Mouse (Mus musculus) c-Kit-negative CD71-positive TER-119-positive erythroid progenitor cells, embryonic 14.5 days (primary cell): Measurements from ENCODE around the gene Pten.
"Not testable (repeated sequence)": the region's sequence is repeated elsewhere in the genome, so short reads cannot be mapped to it uniquely, and the experiment has no call there.

ENCODE experiments used
- DNase-seq: peaks from one replicate; pipeline ENCODE4 v3.0.0-alpha.2; 2013; ENCODE audit warnings: low read depth, low spot score

Pten gene

GRCm38 (mm10) chr19:32807610-32808009, 50.3 kb downstream of the Pten start:
- DNase-seq: no peak

- DNase-seq: no peak
Observed at GRCm38 (mm10) chr19:32808690-32809089, 51.4 kb downstream of the Pten start.

DNA sequence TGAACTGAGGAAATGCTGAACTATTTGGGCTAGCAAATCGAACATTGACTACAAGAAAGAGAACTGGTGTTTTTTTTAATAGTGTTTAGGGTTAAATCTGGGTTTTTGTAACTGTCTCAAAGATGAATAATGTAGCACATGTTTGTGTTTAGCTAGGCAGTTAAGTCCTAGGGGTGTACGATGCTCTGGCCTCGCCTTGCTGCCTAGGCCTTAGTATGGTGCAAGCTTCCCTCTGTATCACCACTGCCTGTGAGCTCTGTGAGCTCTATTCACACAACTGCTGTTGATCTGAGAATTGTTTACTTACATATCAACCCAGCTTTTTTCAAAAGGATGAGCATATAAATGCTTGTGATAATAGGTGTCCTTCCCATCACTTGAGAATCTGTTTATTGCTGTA, 51.8 kb downstream of the Pten start:
- DNase-seq: no peak

DNA sequence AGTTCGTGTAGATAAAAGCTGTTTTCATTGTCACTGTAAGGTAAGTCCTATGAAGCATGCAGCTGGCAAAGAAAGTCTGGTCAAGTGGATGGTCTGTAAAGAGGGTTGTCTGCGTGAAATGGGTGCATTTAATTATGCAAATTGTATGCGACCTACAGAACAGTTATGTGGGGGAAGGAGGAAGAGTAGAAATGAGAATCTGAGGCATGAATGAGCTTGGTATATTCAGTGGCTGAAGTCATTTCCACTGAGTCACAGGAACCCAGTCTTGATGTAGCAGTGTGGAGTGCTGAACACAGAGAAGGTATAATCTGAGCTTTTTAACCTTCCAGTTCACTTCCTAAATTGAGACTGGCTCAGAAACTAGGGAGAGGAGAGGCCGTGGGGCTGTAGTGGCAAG, 61.5 kb downstream of the Pten start:
- no peak for DNase-seq

GRCm38 (mm10) chr19:32822959-32823358, 65.7 kb downstream of the Pten start:
- DNase-seq: not testable (repeated sequence)

DNA sequence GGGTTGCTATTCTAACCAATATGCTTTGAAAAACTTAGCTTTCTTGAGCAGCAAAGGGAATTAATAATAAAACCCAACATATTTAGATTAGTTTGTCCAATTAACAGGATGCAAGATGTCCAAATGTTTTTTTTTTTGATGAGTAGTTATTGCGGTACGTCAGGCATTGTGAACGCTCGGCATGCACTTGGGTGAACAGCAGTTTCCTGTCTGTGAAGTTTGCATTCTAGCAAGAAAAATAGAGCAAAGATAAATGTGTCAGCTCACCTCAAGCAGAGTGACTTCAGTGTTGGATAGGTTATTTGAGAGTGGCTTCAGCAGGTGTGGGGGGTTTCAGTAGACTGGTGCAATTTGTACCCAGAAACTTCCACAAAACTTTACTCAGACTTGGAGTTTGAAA, 69.3 kb downstream of the Pten start:
- DNase-seq: no peak

- DNase-seq: no peak
Observed at GRCm38 (mm10) chr19:32829871-32830270, 72.6 kb downstream of the Pten start.

DNA sequence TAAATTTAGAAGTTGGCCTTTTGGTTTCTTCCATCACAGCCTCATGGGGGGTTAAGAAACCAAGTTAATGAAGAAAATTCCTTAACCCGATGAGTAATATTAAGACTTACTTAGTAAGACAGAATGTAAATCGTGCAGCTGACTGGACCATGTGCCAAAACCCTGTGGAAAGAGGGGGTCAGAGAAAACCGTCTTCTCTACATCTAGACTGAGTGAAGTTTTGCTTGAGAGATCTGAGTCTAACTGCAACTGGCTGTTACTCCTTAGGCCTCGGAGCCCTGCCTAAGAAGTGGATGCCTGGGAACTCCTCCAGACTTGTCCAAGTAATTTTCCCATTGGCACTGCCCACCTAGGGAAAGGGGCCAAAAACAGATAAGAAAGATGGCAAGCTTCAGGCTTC, 74.0 kb downstream of the Pten start:
- DNase-seq: no peak

- DNase-seq: no peak
Observed at GRCm38 (mm10) chr19:32840491-32840890, 83.2 kb downstream of the Pten start.

DNA sequence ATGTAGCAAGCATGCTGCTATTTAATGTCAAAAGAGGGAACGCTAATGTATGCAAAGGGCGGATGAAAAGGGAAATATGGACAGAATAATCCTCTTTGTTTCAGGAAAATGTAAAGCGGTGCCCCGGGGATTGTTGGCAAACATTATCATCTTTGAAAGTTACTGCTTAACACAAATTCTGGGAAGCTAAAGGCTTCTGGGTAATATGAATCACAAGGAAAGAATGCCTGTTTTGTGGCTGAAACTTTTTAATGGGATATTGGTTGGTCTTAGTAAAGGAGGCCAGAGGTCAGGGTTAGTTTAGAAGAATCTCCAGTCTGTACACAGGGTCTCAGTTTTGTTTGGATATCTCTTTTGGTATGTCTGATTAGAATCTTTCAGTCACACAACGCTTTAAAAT, 87.2 kb downstream of the Pten start:
- no peak for DNase-seq

- DNase-seq: no peak
Observed at GRCm38 (mm10) chr19:32848041-32848440, 90.7 kb downstream of the Pten start.

DNA sequence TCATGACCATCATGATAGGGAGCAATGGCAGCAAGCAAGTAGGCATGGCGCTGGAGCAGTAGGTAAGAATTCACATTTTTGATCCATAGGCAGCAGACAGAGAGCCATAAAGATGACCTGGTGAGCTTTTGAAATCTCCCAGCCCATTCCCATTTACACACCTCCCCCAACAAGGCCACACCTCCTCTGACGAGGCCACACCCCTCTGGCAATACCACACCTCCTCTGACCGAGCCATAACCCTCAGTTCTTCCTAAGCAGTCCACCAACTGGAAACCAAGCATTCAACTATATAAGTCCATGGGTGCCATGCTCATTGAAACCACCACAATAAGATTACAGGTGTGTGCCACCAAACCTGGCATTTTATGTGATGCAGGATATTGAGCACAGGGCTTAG, 95.0 kb downstream of the Pten start:
- DNase-seq: no peak

DNA sequence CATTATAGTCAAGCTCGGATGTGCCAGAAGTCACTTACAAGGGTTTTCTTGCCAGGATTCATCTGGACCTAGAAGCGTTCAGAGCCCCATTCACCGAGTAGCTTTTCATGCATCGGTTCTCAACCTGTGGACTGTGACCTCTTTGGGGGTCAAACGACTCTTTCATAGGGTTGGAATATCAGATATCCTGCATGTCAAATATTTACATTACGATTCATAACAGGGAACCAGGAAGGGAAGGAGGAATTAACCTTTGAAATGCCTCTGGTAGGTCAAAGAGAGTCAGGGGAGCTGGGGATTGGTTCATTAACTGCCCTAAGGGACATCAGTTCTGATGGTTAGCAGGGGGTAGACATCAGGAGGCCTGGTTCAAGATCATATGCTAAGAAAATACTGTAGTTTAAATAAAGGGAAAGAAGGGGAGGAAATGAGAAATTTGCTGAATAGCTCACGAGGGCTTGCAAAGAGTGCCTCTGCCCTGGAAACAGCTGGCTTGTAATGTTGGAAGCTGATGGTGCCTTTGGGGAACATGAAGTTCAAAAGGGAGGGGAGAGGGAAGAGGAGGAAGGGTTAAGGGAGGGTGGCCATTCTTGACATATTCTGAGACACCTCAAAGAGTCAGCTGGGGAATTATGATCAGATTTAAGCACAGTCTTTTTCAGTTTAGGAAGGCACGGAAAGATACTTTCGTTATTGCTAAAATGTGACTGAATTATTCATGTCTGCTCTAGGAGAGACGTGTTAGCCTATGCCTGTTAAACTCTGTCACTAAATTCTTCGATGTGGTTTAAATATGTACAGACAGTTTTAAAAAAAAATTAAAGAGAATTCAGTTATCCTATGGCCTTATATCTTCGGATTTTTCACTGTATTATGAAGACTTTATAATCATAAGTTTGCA, 104.6 kb downstream of the Pten start:
- no peak for DNase-seq

- no peak for DNase-seq
Observed at GRCm38 (mm10) chr19:32866765-32867164, 109.5 kb downstream of the Pten start.

DNA sequence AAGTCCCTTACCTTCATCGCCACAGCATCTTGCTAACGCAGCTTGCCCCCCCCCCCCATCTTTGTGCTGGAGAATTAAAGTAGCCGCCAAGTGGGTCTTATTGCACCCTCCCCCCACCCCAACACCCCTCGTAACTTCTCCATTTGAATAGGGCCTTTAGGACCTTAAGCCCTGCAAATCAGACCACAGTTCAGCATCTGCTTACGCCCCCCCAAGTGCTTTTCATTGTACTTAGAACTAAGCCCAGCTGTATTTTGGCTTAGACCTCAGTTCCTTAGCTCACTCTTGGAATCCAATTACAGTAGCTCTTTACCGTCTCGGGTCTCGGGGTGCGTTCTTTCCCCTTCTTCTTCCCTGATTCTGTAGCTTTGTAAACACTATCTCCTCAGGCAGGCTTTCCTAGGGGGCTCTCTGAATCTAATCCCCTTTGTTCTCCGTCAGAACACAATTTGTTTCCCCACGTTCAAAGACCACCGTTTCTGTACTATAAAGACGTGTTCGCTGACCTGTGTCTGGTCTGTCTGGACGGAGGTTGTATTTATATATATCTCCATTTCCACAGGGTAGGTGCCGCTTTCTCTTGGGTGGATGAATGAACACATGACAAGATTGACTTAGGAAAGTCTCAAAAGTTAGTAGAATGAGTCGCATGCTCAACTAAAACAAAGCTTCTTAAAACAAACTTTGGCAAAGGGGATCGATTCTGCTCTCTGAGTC, 110.0 kb downstream of the Pten start:
- no peak for DNase-seq

- no peak for DNase-seq
Observed at GRCm38 (mm10) chr19:32868560-32868959, 111.3 kb downstream of the Pten start.

- DNase-seq: no peak
Observed at GRCm38 (mm10) chr19:32869053-32869680, 111.9 kb downstream of the Pten start.

GRCm38 (mm10) chr19:32873904-32874637, 116.8 kb downstream of the Pten start:
- no peak for DNase-seq
